Mouse (Mus musculus): Measurements from ENCODE around the gene Il21r.

DNA sequence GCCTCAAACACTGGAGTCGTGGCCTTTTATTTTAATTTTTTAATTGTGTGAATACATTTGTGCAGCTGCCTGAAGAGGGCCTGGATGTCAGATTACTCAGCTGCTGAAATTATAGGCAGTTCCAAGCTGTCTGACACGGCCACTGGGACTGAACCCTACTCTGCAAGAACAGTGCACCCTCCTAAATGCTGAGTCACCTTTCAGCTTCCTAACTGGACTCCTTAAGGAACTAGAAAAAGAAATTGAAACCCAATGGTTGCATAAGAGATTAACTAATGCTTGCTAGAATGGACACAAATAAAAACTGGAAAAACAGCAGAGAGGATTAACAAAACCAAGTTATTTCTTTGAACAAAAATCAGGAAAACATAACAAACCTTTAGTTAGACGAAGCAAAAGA, 6.8 kb upstream of the Il21r start:
- no peak for TF ChIP-seq CTCF (IDR thresholded peaks at IDR 0.05; ENCODE audit: borderline replicate concordance, extremely low read depth, insufficient read depth, insufficient read length)
- no peak for TF ChIP-seq POLR2A (IDR thresholded peaks at IDR 0.05; ENCODE audit: borderline replicate concordance, extremely low read depth, insufficient read depth, insufficient read length, poor library complexity, severe bottlenecking)

Data from brain, embryonic 14.5 days (tissue).